Mouse (Mus musculus) small intestine, adult 2 months (tissue): Measurements from ENCODE around the gene Hps6. TPM values are rescaled to one million over a fixed set of nuclear protein-coding genes. Genes with fewer than 3 reads are reported as not detected.

Source experiments
- H3K27ac ChIP-seq: fragments of 200-500 bp; 2 replicates; pipeline ENCODE4 v1.5.1; 2012; ENCODE audit warnings: low read depth, low read length, control low read depth, inconsistent platforms; ENCODE audit not compliant: insufficient read depth
- H3K27me3 ChIP-seq: fragments of 200-500 bp; 2 replicates; pipeline ENCODE4 v1.6.1; 2012; ENCODE audit warnings: mild to moderate bottlenecking, moderate library complexity, low read length, inconsistent platforms; ENCODE audit not compliant: control insufficient read depth, insufficient read depth
- H3K36me3 ChIP-seq: fragments of 200-500 bp; 2 replicates; pipeline ENCODE4 v1.6.1; 2012; ENCODE audit warnings: mild to moderate bottlenecking, low read length, control low read depth, inconsistent platforms; ENCODE audit not compliant: control insufficient read depth, insufficient read depth
- H3K4me1 ChIP-seq: fragments of 200-500 bp; 2 replicates; pipeline ENCODE4 v1.6.1; 2012; ENCODE audit warnings: low read length, inconsistent platforms, mixed read lengths; ENCODE audit not compliant: control insufficient read depth, insufficient read depth, insufficient read length
- H3K4me3 ChIP-seq: fragments of 200-500 bp; 2 replicates; pipeline ENCODE4 v1.5.1; 2012; ENCODE audit warnings: low read depth, mild to moderate bottlenecking, control low read depth, inconsistent platforms, low read length, moderate library complexity
- CTCF ChIP-seq: fragments of 200-500 bp; IDR thresholded peaks from 2 replicates; pipeline ENCODE4 v1.5.1; 2012; ENCODE audit warnings: low read depth, mild to moderate bottlenecking, control low read depth, inconsistent platforms, low read length, moderate library complexity, mixed read lengths; ENCODE audit not compliant: insufficient replicate concordance, insufficient read length; ENCODE audit errors: extremely low read depth
- POLR2A ChIP-seq: fragments of 200-500 bp; IDR thresholded peaks from 2 replicates; pipeline ENCODE4 v1.6.1; 2012; ENCODE audit warnings: low read depth, mild to moderate bottlenecking, control low read depth, inconsistent platforms, low read length, moderate library complexity
- WGBS: fragments of 180-500 bp; shearing (Covaris S2); methylation state at CpG from one replicate; pipeline ENCODE4 v1.1.7; 2018; 5-methylcytosine and 5-hydroxymethylcytosine counted together
- polyA plus RNA-seq: library from polyadenylated mRNA; depleted of rRNA; stranded (reverse); fragments of >200 nt; gene quantifications from 2 replicates; pipeline ENCODE4 v1.2.3, GENCODE M21; 2012

The Hps6 gene
- polyA plus RNA-seq, 1 experiment = 5.6 TPM

GRCm38 (mm10) chr19:46029652-46030051, 26.3 kb downstream of the Hps6 start:
- TF ChIP-seq POLR2A (no peak), CTCF (no peak)
- H3K4me1 ChIP-seq = no peaks in the 10 kb centered on the region
- WGBS = 67% methylated on average over 1 of the region's 1 CpGs
- H3K4me3 ChIP-seq = no peak overlapping the region
- no peaks in the 10 kb centered on the region for H3K27me3 ChIP-seq
- H3K27ac ChIP-seq = no peak overlapping the region
- peaks cover 23% of the 10 kb centered on the region for H3K36me3 ChIP-seq

DNA sequence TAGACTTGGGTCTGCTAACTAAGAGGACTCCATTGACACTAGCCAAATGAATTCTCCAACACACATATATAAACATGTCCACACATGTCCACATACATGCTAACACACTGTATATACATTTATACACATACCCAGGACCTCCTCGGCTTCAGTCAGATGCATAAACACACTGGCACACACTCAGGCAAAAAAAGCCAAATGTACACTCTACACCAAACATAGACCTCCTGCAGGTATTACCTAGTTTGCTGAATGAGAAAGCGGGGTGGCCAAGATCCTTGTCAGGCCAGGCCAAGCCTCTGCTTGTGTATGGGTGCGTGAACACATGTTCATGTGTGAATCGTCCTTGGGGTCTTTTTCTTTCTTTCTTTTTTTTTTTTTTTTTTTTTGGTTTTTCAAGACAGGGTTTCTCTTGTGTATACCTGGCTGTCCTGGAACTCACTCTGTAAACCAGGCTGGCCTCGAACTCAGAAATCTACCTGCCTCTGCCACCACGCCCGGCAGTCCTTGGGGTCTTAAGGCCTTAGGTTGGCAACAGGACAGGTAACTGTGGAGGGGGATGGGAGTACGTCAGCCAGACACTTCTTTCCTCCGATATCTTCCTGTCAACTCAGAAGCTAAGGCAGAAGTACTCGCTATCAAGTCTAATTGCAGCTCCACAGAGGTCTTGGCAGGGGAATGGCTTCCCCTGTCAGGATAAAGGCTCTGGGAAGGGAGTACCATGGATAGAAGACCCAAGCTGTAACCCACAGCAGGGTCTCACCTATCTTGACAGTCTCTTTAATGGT, 27.1 kb downstream of the Hps6 start:
- no peak overlapping the region for H3K27ac ChIP-seq
- peaks cover 31% of the 10 kb centered on the region for H3K36me3 ChIP-seq
- 94% methylated on average over 10 of the region's 10 CpGs for WGBS
- no peak for TF ChIP-seq POLR2A
- TF ChIP-seq CTCF = no peak
- no peaks in the 10 kb centered on the region for H3K4me1 ChIP-seq
- no peaks in the 10 kb centered on the region for H3K27me3 ChIP-seq
- H3K4me3 ChIP-seq = no peak overlapping the region

- no peak overlapping the region for H3K27ac ChIP-seq
- no peaks in the 10 kb centered on the region for H3K27me3 ChIP-seq
- WGBS = 50% methylated on average over 9 of the region's 9 CpGs
- H3K4me1 ChIP-seq = no peaks in the 10 kb centered on the region
- TF ChIP-seq POLR2A (no peak), CTCF (no peak)
- H3K36me3 ChIP-seq = peaks cover 35% of the 10 kb centered on the region
- H3K4me3 ChIP-seq = no peak overlapping the region
Measured at GRCm38 (mm10) chr19:46031689-46032432, 28.6 kb downstream of the Hps6 start.

DNA sequence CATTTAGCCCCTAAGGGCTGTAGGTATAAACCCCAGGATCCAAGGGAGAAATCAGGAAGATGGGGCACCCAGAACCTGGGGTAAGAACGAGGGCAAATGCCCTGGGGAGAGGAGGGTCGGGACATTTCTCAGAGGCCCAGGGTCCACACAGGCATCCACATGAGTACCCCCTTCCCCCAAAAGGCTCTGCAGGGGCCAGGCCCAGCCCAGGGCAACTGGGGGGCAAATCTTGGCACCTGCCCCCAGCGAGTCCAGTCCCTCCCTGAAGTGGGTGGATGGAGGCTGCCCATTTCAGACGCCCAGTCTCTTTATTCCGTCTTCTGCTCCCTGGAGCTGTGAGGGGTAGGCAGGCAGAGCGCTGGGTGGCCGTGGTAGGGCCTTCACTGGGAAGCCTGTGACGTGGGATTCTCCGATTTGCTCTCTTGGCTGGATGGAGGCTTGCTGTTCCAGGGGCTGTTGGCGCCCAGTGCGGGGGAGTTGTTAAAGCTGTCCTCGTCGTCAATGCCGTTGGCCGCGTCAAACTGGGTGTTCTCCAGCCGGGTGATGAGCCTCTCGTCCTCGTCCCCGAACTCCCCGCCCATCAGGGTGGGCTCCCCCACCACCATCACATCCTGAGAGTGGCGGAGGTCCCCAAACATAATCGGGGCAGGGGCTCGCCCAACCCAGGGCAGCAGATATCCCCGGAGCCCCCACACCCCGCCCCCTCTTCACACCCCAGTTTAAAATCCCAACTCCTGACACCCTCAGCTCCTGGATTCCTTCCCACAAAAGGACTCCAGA, 29.6 kb downstream of the Hps6 start:
- no peak for TF ChIP-seq CTCF
- no peak for TF ChIP-seq POLR2A
- WGBS = 87% methylated on average over 26 of the region's 26 CpGs

GRCm38 (mm10) chr19:46033911-46034310, 30.6 kb downstream of the Hps6 start:
- Histone ChIP-seq H3K4me1 (peaks cover 11% of the 10 kb centered on the region), H3K4me3 (no peak overlapping the region), H3K36me3 (peaks cover 35% of the 10 kb centered on the region), H3K27me3 (no peaks in the 10 kb centered on the region), H3K27ac (no peak overlapping the region)
- 94% methylated on average over 11 of the region's 11 CpGs for WGBS
- TF ChIP-seq POLR2A (no peak), CTCF (no peak)

More for the DNA sequence above, 29.6 kb downstream of the Hps6 start:
- Histone ChIP-seq H3K36me3 (peaks cover 35% of the 10 kb centered on the region), H3K4me3 (no peak overlapping the region), H3K27me3 (no peaks in the 10 kb centered on the region), H3K27ac (no peak overlapping the region), H3K4me1 (peaks cover 2% of the 10 kb centered on the region)

- Histone ChIP-seq H3K4me3 (no peak overlapping the region), H3K27ac (no peak overlapping the region), H3K36me3 (peaks cover 35% of the 10 kb centered on the region), H3K4me1 (peaks cover 17% of the 10 kb centered on the region), H3K27me3 (no peaks in the 10 kb centered on the region)
- 88% methylated on average over 13 of the region's 13 CpGs for WGBS
- TF ChIP-seq CTCF = no peak
- no peak for TF ChIP-seq POLR2A
Measured at GRCm38 (mm10) chr19:46035971-46036370, 32.7 kb downstream of the Hps6 start.

DNA sequence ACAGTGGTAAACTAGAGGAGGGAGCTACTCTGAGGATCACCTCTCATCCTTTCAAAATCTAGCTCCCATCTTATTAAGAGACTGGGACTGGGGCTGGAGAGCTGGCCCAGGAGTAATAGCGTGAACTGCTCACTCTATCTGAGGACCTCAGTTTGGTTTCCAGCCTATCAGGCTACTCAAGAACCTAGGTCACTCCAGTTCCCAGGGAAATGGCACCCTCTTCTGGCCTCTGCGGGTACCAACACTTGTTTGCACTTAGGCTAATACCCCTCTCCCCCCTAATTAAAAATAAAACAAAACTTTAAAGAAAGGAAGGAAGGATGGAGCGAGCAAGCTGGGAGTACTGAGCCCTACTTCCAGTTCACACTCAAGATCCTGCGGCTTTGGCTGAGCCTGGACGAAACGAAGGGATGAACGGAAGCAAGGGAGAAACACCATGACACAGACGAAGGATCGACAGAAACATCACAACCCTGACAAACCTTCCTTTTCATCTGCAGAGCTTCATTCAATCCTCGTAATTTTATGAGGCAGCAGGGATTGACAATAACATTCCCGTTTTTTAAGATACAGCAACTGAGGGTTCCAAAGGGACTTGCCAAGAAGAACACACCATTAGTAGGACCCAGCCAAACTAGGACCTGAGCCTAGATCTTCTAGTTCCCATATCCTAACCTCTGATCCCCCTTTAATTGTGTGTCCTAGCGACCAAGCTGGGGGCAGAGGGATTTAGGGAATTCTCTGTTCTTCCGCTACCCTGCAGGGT, 33.4 kb downstream of the Hps6 start:
- WGBS = 80% methylated on average over 13 of the region's 13 CpGs
- H3K36me3 ChIP-seq = peaks cover 35% of the 10 kb centered on the region
- peaks cover 17% of the 10 kb centered on the region for H3K4me1 ChIP-seq
- no peaks in the 10 kb centered on the region for H3K27me3 ChIP-seq
- H3K27ac ChIP-seq = no peak overlapping the region
- no peak overlapping the region for H3K4me3 ChIP-seq
- TF ChIP-seq POLR2A (no peak), CTCF (no peak)
